Mouse (Mus musculus): Measurements from ENCODE around the gene Uhrf1bp1l.

GRCm38 (mm10) chr10:89868211-89868610, 123.4 kb downstream of the Uhrf1bp1l start:
- TF ChIP-seq CTCF (IDR thresholded peaks at IDR 0.05; ENCODE audit: borderline replicate concordance, insufficient read depth, low read depth, low read length): no peak
- no peak for TF ChIP-seq POLR2A (IDR thresholded peaks at IDR 0.05; ENCODE audit: borderline replicate concordance, insufficient read depth, low read length)

All from cerebellum, adult 2 months (tissue).